ENCODE assay signal across 7 mouse cellular contexts in the genomic region with DNA sequence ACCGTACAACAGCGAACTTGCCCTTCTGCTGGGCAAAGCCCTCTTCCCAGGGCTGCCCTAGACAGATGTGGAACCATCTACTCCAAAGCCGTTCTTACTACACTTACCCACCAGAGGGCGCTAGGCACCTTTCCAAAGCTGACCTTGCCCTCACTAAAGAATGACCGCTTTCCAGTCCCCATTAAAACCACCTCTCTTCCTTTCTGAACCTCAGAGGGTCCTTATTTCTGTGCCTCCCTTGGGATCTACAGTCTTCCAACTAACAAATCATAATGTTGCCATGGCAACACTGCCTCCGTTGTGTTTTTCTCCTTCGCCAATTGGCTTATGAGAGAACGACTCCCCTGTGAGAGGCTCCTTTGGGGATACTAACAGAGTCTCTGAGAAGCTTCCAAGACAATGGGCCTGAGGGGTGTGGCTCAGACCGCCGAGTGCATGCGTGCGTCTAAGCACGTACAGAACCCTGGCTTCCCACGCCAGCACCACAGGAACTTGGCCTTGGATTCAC. TPM values are rescaled to one million over a fixed set of nuclear protein-coding genes. Genes with fewer than 3 reads are reported as not detected.
DNase-seq lines count a peak whose midpoint lies in the region; ATAC-seq lines count a peak whose summit lies in the region.

No protein-coding gene starts in this region.

- peak overlapping the region; percentile 11; the same call in 1 of the 2 replicates for H3K9ac ChIP-seq in hindbrain, embryonic 16.5 days (ENCODE audit: low read depth, low read length)

- H3K36me3 ChIP-seq in hindbrain, embryonic 16.5 days (ENCODE audit: control insufficient read depth, insufficient read depth, low read length), result no peaks in the 10 kb centered on the region

- H3K4me3 ChIP-seq in hindbrain, embryonic 16.5 days (ENCODE audit: low read length), result no peak overlapping the region

- no peaks in the 10 kb centered on the region for H3K27me3 ChIP-seq in hindbrain, embryonic 16.5 days (replicated peaks; ENCODE audit: control insufficient read depth, insufficient read depth, low read length)

- ATAC-seq in hindbrain, embryonic 16.5 days, result peak; percentile 91
- ATAC-seq in megakaryocyte progenitor cell, adult 5-6 weeks (replicated peaks; ENCODE audit: poor library complexity), result peak; percentile 98

- H3K4me1 ChIP-seq in hindbrain, embryonic 16.5 days (ENCODE audit: control insufficient read depth, insufficient read depth, low read depth, low read length), result peaks cover 11% of the 10 kb centered on the region

- peak; percentile 94 for DNase-seq in ZHBTc4 (ENCODE audit: low read depth, low spot score)
- DNase-seq in cerebellum, postnatal 25 days, result peak; percentile 68 to 80
- peak; percentile 82 for DNase-seq in gastrocnemius, adult 18-20 months (ENCODE audit: low spot score)
- peak; percentile 32 to 47 for DNase-seq in layer of hippocampus, postnatal 36 days
- peak; percentile 61 for DNase-seq in right cerebral cortex, postnatal 14 days

- H3K27ac ChIP-seq in hindbrain, embryonic 16.5 days (ENCODE audit: low read depth, low read length), result peak overlapping the region; percentile 68

- H3K9me3 ChIP-seq in hindbrain, embryonic 16.5 days (ENCODE audit: control insufficient read depth, low read length), result no peaks in the 10 kb centered on the region

- 8% methylated on average over 14 of the region's 14 CpGs for WGBS in hindbrain, embryonic 16.5 days

- H3K4me2 ChIP-seq in hindbrain, embryonic 16.5 days (ENCODE audit: low read length), result peak overlapping the region; percentile 9; the same call in 1 of the 2 replicates

RNA-seq across cellular contexts. Expression of a gene that starts 6.7 kb away (rescaled TPM):
- total RNA-seq in gastrocnemius, adult 18-20 months (2021), result 1 to 10 TPM; 7.4 to 8.0 TPM
- polyA plus RNA-seq in hindbrain, embryonic 16.5 days (2015; fragmentation: Nextera tagmentation; extraction: Ambion mirVana), result 1.8 and 2.3 TPM in 2 replicates
- 1 to 10 TPM; 4.6 to 6.5 TPM for total RNA-seq in layer of hippocampus, postnatal 36 days (2021)
- total RNA-seq in megakaryocyte progenitor cell, adult 5-6 weeks (2015), result 8.1 and 8.7 TPM in 2 replicates
- total RNA-seq in megakaryocyte progenitor cell, adult 5-6 weeks (2017), result 24.7 and 25.6 TPM in 2 replicates

RNA-seq across cellular contexts. Expression of a gene that starts 26.4 kb away (rescaled TPM):
- total RNA-seq in gastrocnemius, adult 18-20 months (2021), result not detected
- polyA plus RNA-seq in hindbrain, embryonic 16.5 days (2015; fragmentation: Nextera tagmentation; extraction: Ambion mirVana), result not detected in 2 replicates
- total RNA-seq in layer of hippocampus, postnatal 36 days (2021), result not detected
- not detected in 2 replicates for total RNA-seq in megakaryocyte progenitor cell, adult 5-6 weeks (2015)
- not detected in 2 replicates for total RNA-seq in megakaryocyte progenitor cell, adult 5-6 weeks (2017)

RNA-seq across cellular contexts. Expression of a gene that starts 50.7 kb away (rescaled TPM):
- total RNA-seq in gastrocnemius, adult 18-20 months (2021), result 1 to 10 TPM; 4.9 to 5.5 TPM
- 0.14 TPM in 1 of 2 replicates, not detected in the other for polyA plus RNA-seq in hindbrain, embryonic 16.5 days (2015; fragmentation: Nextera tagmentation; extraction: Ambion mirVana)
- under 1 TPM; 0.37 to 0.56 TPM for total RNA-seq in layer of hippocampus, postnatal 36 days (2021)
- 0.22 TPM in 1 of 2 replicates, not detected in the other for total RNA-seq in megakaryocyte progenitor cell, adult 5-6 weeks (2015)
- total RNA-seq in megakaryocyte progenitor cell, adult 5-6 weeks (2017), result not detected in 2 replicates

Comparison
In these comparisons a context has a peak if more than half of its experiments do, and no peak if none do; other contexts are left out.
1. DNase-seq: peak in every context shown above with its lines; median percentile 94 in ZHBTc4; 82 in gastrocnemius, adult 18-20 months; 74 in cerebellum, postnatal 25 days; 61 in right cerebral cortex, postnatal 14 days; 40 in layer of hippocampus, postnatal 36 days.